Mouse (Mus musculus): ENCODE data around the gene Eif1. TPM values are rescaled to one million over a fixed set of nuclear protein-coding genes. Genes with fewer than 3 reads are reported as not detected.
"Not testable (repeated sequence)": the region's sequence is repeated elsewhere in the genome, so short reads cannot be mapped to it uniquely, and the experiment has no call there.

The Eif1 gene
- total RNA-seq, 1 experiment = 322 TPM

GRCm38 (mm10) chr11:100327761-100328160 lies 8.1 kb downstream of the Eif1 start:
- Histone ChIP-seq H3K9ac (ENCODE audit: insufficient read depth, low read depth, low read length, poor library complexity, severe bottlenecking) (no peak overlapping the region), H3K27ac (ENCODE audit: insufficient read depth, low read depth, low read length, poor library complexity, severe bottlenecking) (no peak overlapping the region), H3K4me3 (ENCODE audit: insufficient read depth in 1 of 2, low read depth in 1 of 2, low read length in 2 of 2, poor library complexity in 1 of 2, severe bottlenecking in 1 of 2) (no peak overlapping the region), H3K36me3 (ENCODE audit: control insufficient read depth, insufficient read depth, low read length, poor library complexity, severe bottlenecking) (no peaks in the 10 kb centered on the region), H3K4me1 (ENCODE audit: control insufficient read depth in 2 of 2, insufficient read depth in 2 of 2, low read length in 2 of 2, poor library complexity in 1 of 2) (peaks cover 0 to 6% of the 10 kb centered on the region in 2 experiments; a peak in 2 of 4 replicates), H3K9me3 (ENCODE audit: control insufficient read depth, insufficient read depth, low read depth, low read length) (no peaks in the 10 kb centered on the region)
- in situ Hi-C loops (cut with MboI; ENCODE audit: low sequenced_read_pairs in 2 of 2, unreplicated experiment in 2 of 2) = no loop called here
- TF ChIP-seq ZNF384 (IDR thresholded peaks at IDR 0.05; ENCODE audit: low read depth, low read length) (no peak), HCFC1 (IDR thresholded peaks at IDR 0.05; ENCODE audit: borderline replicate concordance, insufficient read depth, low read length) (no peak), CHD2 (IDR thresholded peaks at IDR 0.05; ENCODE audit: low read depth, low read length) (no peak), ZC3H11A (IDR thresholded peaks at IDR 0.05; ENCODE audit: borderline replicate concordance, low read depth, low read length) (no peak), MAFK (IDR thresholded peaks at IDR 0.05; ENCODE audit: insufficient read depth, low read depth, low read length) (no peak)
- DNase-seq (ENCODE audit: low read depth, low spot score) = no peak

GRCm38 (mm10) chr11:100330235-100330634 lies 10.6 kb downstream of the Eif1 start:
- Histone ChIP-seq H3K4me1 (ENCODE audit: control insufficient read depth in 2 of 2, insufficient read depth in 2 of 2, low read length in 2 of 2, poor library complexity in 1 of 2) (peaks cover 0 to 10% of the 10 kb centered on the region in 2 experiments; a peak in 2 of 4 replicates), H3K9ac (ENCODE audit: insufficient read depth, low read depth, low read length, poor library complexity, severe bottlenecking) (peak overlapping the region; percentile 19; the same call in 1 of the 2 replicates), H3K9me3 (ENCODE audit: control insufficient read depth, insufficient read depth, low read depth, low read length) (no peaks in the 10 kb centered on the region), H3K4me3 (ENCODE audit: insufficient read depth in 1 of 2, low read depth in 1 of 2, low read length in 2 of 2, poor library complexity in 1 of 2, severe bottlenecking in 1 of 2) (peak overlapping the region; percentile 41 to 51), H3K27ac (ENCODE audit: insufficient read depth, low read depth, low read length, poor library complexity, severe bottlenecking) (no peak overlapping the region), H3K36me3 (ENCODE audit: control insufficient read depth, insufficient read depth, low read length, poor library complexity, severe bottlenecking) (no peaks in the 10 kb centered on the region)
- DNase-seq (ENCODE audit: low read depth, low spot score) = no peak
- TF ChIP-seq ZC3H11A (IDR thresholded peaks at IDR 0.05; ENCODE audit: borderline replicate concordance, low read depth, low read length) = no peak
- TF ChIP-seq MAFK (IDR thresholded peaks at IDR 0.05; ENCODE audit: insufficient read depth, low read depth, low read length) = no peak
- TF ChIP-seq ZNF384 (IDR thresholded peaks at IDR 0.05; ENCODE audit: low read depth, low read length) = no peak
- no peak for TF ChIP-seq HCFC1 (IDR thresholded peaks at IDR 0.05; ENCODE audit: borderline replicate concordance, insufficient read depth, low read length)
- no peak for TF ChIP-seq CHD2 (IDR thresholded peaks at IDR 0.05; ENCODE audit: low read depth, low read length)
- in situ Hi-C loops (cut with MboI; ENCODE audit: low sequenced_read_pairs in 2 of 2, unreplicated experiment in 2 of 2) = no loop called here

- H3K9me3 ChIP-seq (ENCODE audit: control insufficient read depth, insufficient read depth, low read depth, low read length); in situ Hi-C loops (cut with MboI; ENCODE audit: low sequenced_read_pairs in 2 of 2, unreplicated experiment in 2 of 2); DNase-seq (ENCODE audit: low read depth, low spot score); H3K9ac ChIP-seq (ENCODE audit: insufficient read depth, low read depth, low read length, poor library complexity, severe bottlenecking); H3K36me3 ChIP-seq (ENCODE audit: control insufficient read depth, insufficient read depth, low read length, poor library complexity, severe bottlenecking); H3K4me3 ChIP-seq (ENCODE audit: insufficient read depth in 1 of 2, low read depth in 1 of 2, low read length in 2 of 2, poor library complexity in 1 of 2, severe bottlenecking in 1 of 2); H3K27ac ChIP-seq (ENCODE audit: insufficient read depth, low read depth, low read length, poor library complexity, severe bottlenecking): not testable (repeated sequence)
- H3K4me1 ChIP-seq (ENCODE audit: control insufficient read depth in 2 of 2, insufficient read depth in 2 of 2, low read length in 2 of 2, poor library complexity in 1 of 2) = peaks cover 0 to 10% of the 10 kb centered on the region in 2 experiments; a peak in 2 of 4 replicates
- peak; percentile 68; the same call in 1 of the 2 replicates for TF ChIP-seq ZNF384 (IDR thresholded peaks at IDR 0.05; ENCODE audit: low read depth, low read length)
Observed at GRCm38 (mm10) chr11:100330816-100331375, 11.2 kb downstream of the Eif1 start.

- H3K9me3 ChIP-seq (ENCODE audit: control insufficient read depth, insufficient read depth, low read depth, low read length) = no peaks in the 10 kb centered on the region
- no peak overlapping the region for H3K4me3 ChIP-seq (ENCODE audit: insufficient read depth in 1 of 2, low read depth in 1 of 2, low read length in 2 of 2, poor library complexity in 1 of 2, severe bottlenecking in 1 of 2)
- in situ Hi-C loops (cut with MboI; ENCODE audit: low sequenced_read_pairs in 2 of 2, unreplicated experiment in 2 of 2) = no loop called here
- H3K36me3 ChIP-seq (ENCODE audit: control insufficient read depth, insufficient read depth, low read length, poor library complexity, severe bottlenecking) = no peaks in the 10 kb centered on the region
- TF ChIP-seq MAFK (IDR thresholded peaks at IDR 0.05; ENCODE audit: insufficient read depth, low read depth, low read length) (no peak), ZC3H11A (IDR thresholded peaks at IDR 0.05; ENCODE audit: borderline replicate concordance, low read depth, low read length) (no peak), HCFC1 (IDR thresholded peaks at IDR 0.05; ENCODE audit: borderline replicate concordance, insufficient read depth, low read length) (no peak), ZNF384 (IDR thresholded peaks at IDR 0.05; ENCODE audit: low read depth, low read length) (no peak), CHD2 (IDR thresholded peaks at IDR 0.05; ENCODE audit: low read depth, low read length) (no peak)
- DNase-seq (ENCODE audit: low read depth, low spot score) = no peak
- H3K27ac ChIP-seq (ENCODE audit: insufficient read depth, low read depth, low read length, poor library complexity, severe bottlenecking) = no peak overlapping the region
- peaks cover 0 to 10% of the 10 kb centered on the region in 2 experiments; a peak in 2 of 4 replicates for H3K4me1 ChIP-seq (ENCODE audit: control insufficient read depth in 2 of 2, insufficient read depth in 2 of 2, low read length in 2 of 2, poor library complexity in 1 of 2)
- H3K9ac ChIP-seq (ENCODE audit: insufficient read depth, low read depth, low read length, poor library complexity, severe bottlenecking) = no peak overlapping the region
Observed at GRCm38 (mm10) chr11:100332766-100333515, 13.3 kb downstream of the Eif1 start.

Data from ES-E14 (cell line).